Mouse (Mus musculus) layer of hippocampus, adult 18-20 months (tissue): ENCODE data around the gene Gltpd2. TPM values are rescaled to one million over a fixed set of nuclear protein-coding genes. Genes with fewer than 3 reads are reported as not detected.

Experiments
- DNase-seq, 2 experiments: peaks; one replicate each; pipeline ENCODE4 v3.0.0; 2022; ENCODE audit warnings: low spot score in 2 of 2
- total RNA-seq, 2 experiments: library from RNA; stranded (reverse); gene quantifications; 2 replicates each; pipeline ENCODE4 v1.2.3; 2021

Gene Gltpd2
- total RNA-seq, 2 experiments from 2014 or later, result not detected

- no peak for DNase-seq
Measured at GRCm38 (mm10) chr11:70562995-70563469, 44.0 kb downstream of the Gltpd2 start.

- peak in 1 of 2 experiments; percentile 41 for DNase-seq
Measured at GRCm38 (mm10) chr11:70563470-70564275, 44.7 kb downstream of the Gltpd2 start.

- no peak for DNase-seq
Measured at GRCm38 (mm10) chr11:70564276-70564873, 45.4 kb downstream of the Gltpd2 start.

GRCm38 (mm10) chr11:70566586-70566985, 47.6 kb downstream of the Gltpd2 start:
- no peak for DNase-seq

Other genes starting within 250 kb of the Gltpd2 start
- gene Alox12e, start 196.6 kb upstream of the Gltpd2 start, total RNA-seq, result not detected
- gene Alox15, start 167.2 kb upstream of the Gltpd2 start, total RNA-seq, result under 1 TPM in 1 of 2 experiments, not detected in 1; 0.17 TPM
- 10 to 100 TPM; 32.0 to 37.2 TPM for gene Pelp1, start 109.2 kb upstream of the Gltpd2 start, total RNA-seq
- 100 to 1,000 TPM in 1 of 2 experiments, 10 to 100 TPM in 1; 93.5 to 100 TPM for gene Arrb2, start 86.6 kb upstream of the Gltpd2 start, total RNA-seq
- gene Med11, start 67.3 kb upstream of the Gltpd2 start, total RNA-seq, result 10 to 100 TPM; 13.7 to 16.7 TPM
- under 1 TPM; 0.20 to 0.27 TPM for gene Zmynd15, start 59.8 kb upstream of the Gltpd2 start, total RNA-seq
- gene Cxcl16, start 59.2 kb upstream of the Gltpd2 start, total RNA-seq, result 1 to 10 TPM in 1 of 2 experiments, under 1 TPM in 1; 0.82 to 1.3 TPM
- gene Tm4sf5, start 14.0 kb upstream of the Gltpd2 start, total RNA-seq, result not detected
- gene Vmo1, start 4.6 kb upstream of the Gltpd2 start, total RNA-seq, result not detected
- gene Psmb6, start 6.2 kb downstream of the Gltpd2 start, total RNA-seq, result 100 to 1,000 TPM; 198 TPM
- not detected for gene Gm40193, start 13.7 kb downstream of the Gltpd2 start, total RNA-seq
- 10 to 100 TPM; 16.7 to 17.8 TPM for gene Pld2, start 20.9 kb downstream of the Gltpd2 start, total RNA-seq
- gene Mink1, start 43.7 kb downstream of the Gltpd2 start, total RNA-seq, result 100 to 1,000 TPM; 477 to 515 TPM
- gene 4930544D05Rik, start 96.7 kb downstream of the Gltpd2 start, total RNA-seq, result under 1 TPM; 0.58 to 0.77 TPM
- not detected for gene Chrne, start 100.0 kb downstream of the Gltpd2 start, total RNA-seq
- not detected for gene Gp1ba, start 119.9 kb downstream of the Gltpd2 start, total RNA-seq
- gene Rnf167, start 128.0 kb downstream of the Gltpd2 start, total RNA-seq, result 10 to 100 TPM; 88.7 to 91.8 TPM
- gene Slc25a11, start 128.3 kb downstream of the Gltpd2 start, total RNA-seq, result 100 to 1,000 TPM; 121 to 123 TPM
- 100 to 1,000 TPM; 326 to 341 TPM for gene Pfn1, start 135.4 kb downstream of the Gltpd2 start, total RNA-seq
- gene Eno3, start 138.0 kb downstream of the Gltpd2 start, total RNA-seq, result 1 to 10 TPM; 6.0 to 9.9 TPM
- 10 to 100 TPM; 50.5 to 51.9 TPM for gene Spag7, start 150.2 kb downstream of the Gltpd2 start, total RNA-seq
- gene Camta2, start 168.9 kb downstream of the Gltpd2 start, total RNA-seq, result 100 to 1,000 TPM; 330 to 389 TPM
- gene Inca1, start 181.0 kb downstream of the Gltpd2 start, total RNA-seq, result 1 to 10 TPM; 3.7 to 4.3 TPM
- gene Kif1c, start 181.4 kb downstream of the Gltpd2 start, total RNA-seq, result 10 to 100 TPM; 70.4 to 82.8 TPM
- 10 to 100 TPM; 22.5 to 24.6 TPM for gene Zfp3, start 245.0 kb downstream of the Gltpd2 start, total RNA-seq